Mouse (Mus musculus) erythroblast, embryonic 14.5 days (primary cell): ENCODE results near the gene Tspan11.

Experiments used
- GATA1 ChIP-seq: IDR thresholded peaks from 2 replicates; pipeline ENCODE4 v1.6.1; 2012; ENCODE audit warnings: low read length, inconsistent platforms, mixed read lengths
- TAL1 ChIP-seq: IDR thresholded peaks from 3 replicates; pipeline ENCODE4 v1.6.1; 2012; ENCODE audit warnings: low read length, inconsistent platforms, mixed read lengths

DNA sequence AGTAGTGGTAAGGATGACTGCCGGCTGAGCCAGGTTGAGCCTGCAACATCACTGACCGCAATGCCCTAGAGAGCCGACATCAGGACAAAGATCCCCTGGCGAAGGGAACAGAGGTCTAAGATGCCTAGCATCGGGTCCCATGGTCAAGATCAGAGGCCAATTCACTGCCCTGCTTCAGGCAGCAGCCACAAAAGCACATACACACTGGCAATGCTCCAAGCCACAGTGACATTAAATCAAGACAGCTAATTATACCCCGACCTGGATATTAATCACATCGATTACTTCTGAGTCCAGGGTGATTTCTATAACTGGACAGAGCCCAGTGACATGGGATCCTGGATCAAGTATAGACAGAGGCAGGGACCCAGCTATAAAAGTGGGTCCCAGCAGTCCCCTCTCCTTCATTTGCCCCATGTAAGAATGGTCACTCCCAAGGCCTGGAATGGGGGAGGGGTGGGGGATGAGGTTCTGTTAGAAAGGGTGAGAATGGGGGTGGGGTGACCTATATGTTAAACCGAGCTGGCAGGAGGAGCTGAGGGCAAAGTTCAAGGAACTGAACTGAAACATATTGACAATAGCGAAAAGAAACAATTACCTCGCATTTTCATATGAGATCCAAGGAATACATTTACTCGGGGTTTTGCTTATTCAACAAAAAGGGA, 93.1 kb downstream of the Tspan11 start:
- no peak for TF ChIP-seq GATA1
- no peak for TF ChIP-seq TAL1
